Mouse (Mus musculus) embryonic facial prominence, embryonic 14.5 days (tissue): Measurements from ENCODE around the gene Gm6217. TPM values are rescaled to one million over a fixed set of nuclear protein-coding genes. Genes with fewer than 3 reads are reported as not detected.
A peak's percentile ranks its signal among the peaks of the same experiment; 100 is the strongest.
"Not testable (repeated sequence)": the region's sequence is repeated elsewhere in the genome, so short reads cannot be mapped to it uniquely, and the experiment has no call there.

Source experiments
- ATAC-seq: fragments of 200-750 bp; cut with Nextera tagmentation; 2 replicates; pipeline ENCODE4 v1.8.0; 2017; ENCODE audit warnings: low read depth, moderate number of reproducible peaks, moderate TSS enrichment
- DNase-seq: peaks from one replicate; pipeline ENCODE4 v3.0.0-alpha.2; 2015; ENCODE audit warnings: low spot score
- H3K27ac ChIP-seq: fragments of 300-500 bp; sonication (generic); replicated peaks from 2 replicates; pipeline ENCODE4 v1.5.1; 2014; ENCODE audit warnings: low read depth, mild to moderate bottlenecking, low read length, moderate library complexity
- H3K27me3 ChIP-seq: fragments of 300-500 bp; sonication (generic); replicated peaks from 2 replicates; pipeline ENCODE4 v1.6.1; 2014; ENCODE audit warnings: low read length; ENCODE audit not compliant: control insufficient read depth, insufficient read depth
- H3K36me3 ChIP-seq: fragments of 300-500 bp; sonication (generic); 2 replicates; pipeline ENCODE4 v1.6.1; 2014; ENCODE audit warnings: low read length, mixed read lengths; ENCODE audit not compliant: control insufficient read depth, insufficient read depth
- H3K4me1 ChIP-seq: fragments of 300-500 bp; sonication (generic); 2 replicates; pipeline ENCODE4 v1.6.1; 2014; ENCODE audit warnings: antibody characterized with exemption, low read length; ENCODE audit not compliant: control insufficient read depth, insufficient read depth
- H3K4me2 ChIP-seq: fragments of 300-500 bp; sonication (generic); 2 replicates; pipeline ENCODE4 v1.6.1; 2014; ENCODE audit warnings: low read depth, mild to moderate bottlenecking, low read length, moderate library complexity, mixed read lengths
- H3K4me3 ChIP-seq: fragments of 300-500 bp; sonication (generic); 2 replicates; pipeline ENCODE4 v1.5.1; 2014; ENCODE audit warnings: low read depth, mild to moderate bottlenecking, low read length
- H3K9ac ChIP-seq: fragments of 300-500 bp; sonication (generic); 2 replicates; pipeline ENCODE4 v1.6.1; 2014; ENCODE audit warnings: low read depth, mild to moderate bottlenecking, low read length, moderate library complexity, mixed read lengths
- H3K9me3 ChIP-seq: fragments of 300-500 bp; sonication (generic); 2 replicates; pipeline ENCODE4 v1.6.1; 2016; ENCODE audit warnings: low read length; ENCODE audit not compliant: control insufficient read depth
- WGBS: fragments of 180-500 bp; shearing (Covaris S2); extraction: QIAGEN DNeasy Blood & Tissue Kit; methylation state at CpG from one replicate; pipeline ENCODE4 v1.1.7; 2014; 5-methylcytosine and 5-hydroxymethylcytosine counted together
- polyA plus RNA-seq: library from polyadenylated mRNA; unstranded; fragments of >200 nt; fragmentation: Nextera tagmentation; extraction: Ambion mirVana; gene quantifications from 2 replicates; pipeline ENCODE4 v1.2.1, GENCODE M21; 2014

The Gm6217 gene
- polyA plus RNA-seq, 1 experiment from 2014 or later: not detected

- H3K4me3 ChIP-seq, H3K9me3 ChIP-seq, H3K4me1 ChIP-seq, H3K27me3 ChIP-seq, ATAC-seq, H3K4me2 ChIP-seq, H3K36me3 ChIP-seq, H3K9ac ChIP-seq, DNase-seq, H3K27ac ChIP-seq: not testable (repeated sequence)
Measured at GRCm38 (mm10) chr1:82955913-82956312, 24.7 kb upstream of the Gm6217 start, which contains the start of gene Gm7544. TSS of gene Gm7544 (minus strand) at chr1:82956013.

DNA sequence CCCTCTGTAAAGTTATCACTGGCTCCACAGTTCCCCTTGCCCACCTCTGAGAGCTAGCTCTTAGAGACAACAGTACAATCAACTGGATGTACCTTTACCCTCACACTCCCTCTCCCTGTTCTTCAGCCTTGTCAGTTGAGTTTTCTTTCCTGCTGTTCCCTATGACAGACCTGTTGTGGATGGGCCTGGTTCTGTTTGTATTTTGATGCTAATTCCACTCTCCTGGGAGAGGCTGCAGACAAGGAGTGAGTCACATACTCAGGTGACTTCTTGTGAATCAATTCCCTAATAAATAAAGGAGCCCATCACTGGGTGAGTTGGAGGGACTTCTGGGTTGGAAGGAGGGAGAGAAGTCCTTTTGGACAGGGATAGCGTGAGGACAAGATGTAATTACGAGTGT lies 17.4 kb upstream of the Gm6217 start:
- Histone ChIP-seq H3K36me3 (no peaks in the 10 kb centered on the region), H3K27ac (no peak overlapping the region), H3K27me3 (no peaks in the 10 kb centered on the region), H3K9ac (no peak overlapping the region), H3K4me3 (no peak overlapping the region), H3K4me2 (no peak overlapping the region), H3K4me1 (no peaks in the 10 kb centered on the region), H3K9me3 (no peaks in the 10 kb centered on the region)
- ATAC-seq (no peak), DNase-seq (no peak)
- WGBS: 86% methylated on average over 2 of the region's 2 CpGs

DNA sequence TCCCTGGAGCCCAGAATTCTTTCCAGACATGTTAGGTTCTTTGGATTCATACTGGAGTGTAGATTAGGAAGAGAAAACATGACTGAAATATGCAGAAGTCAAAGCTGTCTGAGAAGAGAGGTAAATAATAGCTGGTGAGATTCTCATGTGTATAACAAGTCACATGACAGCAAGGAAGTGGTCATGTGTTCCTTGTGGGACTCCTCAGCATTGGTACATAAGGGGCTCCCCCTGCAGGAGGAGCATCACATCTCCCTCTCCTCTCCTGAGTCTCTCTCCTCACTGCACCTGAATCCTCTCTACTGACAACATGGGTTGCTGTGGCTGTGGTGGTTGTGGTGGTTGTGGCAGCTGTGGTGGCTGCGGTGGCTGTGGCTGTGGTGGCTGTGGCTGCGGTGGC lies 14.8 kb upstream of the Gm6217 start:
- H3K9ac ChIP-seq, H3K27ac ChIP-seq, H3K4me1 ChIP-seq, H3K9me3 ChIP-seq, DNase-seq, ATAC-seq, H3K4me3 ChIP-seq, H3K4me2 ChIP-seq, H3K36me3 ChIP-seq, H3K27me3 ChIP-seq: not testable (repeated sequence)
- WGBS: 100% methylated on average over 1 of the region's 2 CpGs

DNA sequence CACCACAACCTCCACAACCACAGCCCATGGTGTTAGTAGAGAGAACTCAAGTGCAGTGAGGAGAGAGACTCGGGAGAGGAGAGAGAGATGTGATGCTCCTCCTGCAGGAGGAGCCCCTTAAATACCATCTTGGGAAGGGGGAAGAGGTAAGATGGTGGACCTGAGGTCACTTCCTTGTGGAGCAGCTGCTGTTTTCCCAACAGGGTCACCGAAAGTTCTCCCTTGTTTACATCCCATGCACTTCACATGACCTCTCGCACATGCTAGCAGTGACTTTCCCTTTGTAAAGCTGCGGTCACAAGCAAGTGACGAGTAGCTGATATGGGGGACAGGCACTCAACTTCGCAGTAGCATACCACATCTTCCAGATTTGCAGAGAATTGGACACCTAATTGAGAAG lies 12.1 kb upstream of the Gm6217 start, which contains the start of gene A030003K21Rik:
TSS of gene A030003K21Rik (minus strand) at position 94 of the 400 bp plus-strand sequence.
- no CpG with 5 or more reads among the region's 6 CpGs for WGBS
- DNase-seq: not testable (repeated sequence)

GRCm38 (mm10) chr1:82942505-82942904 lies 11.3 kb upstream of the Gm6217 start:
- not testable (repeated sequence) for ATAC-seq, H3K9ac ChIP-seq, H3K9me3 ChIP-seq, H3K27ac ChIP-seq, H3K4me2 ChIP-seq, H3K4me3 ChIP-seq, H3K36me3 ChIP-seq, H3K27me3 ChIP-seq, DNase-seq, H3K4me1 ChIP-seq
- 83% methylated on average over 1 of the region's 2 CpGs for WGBS

More for the DNA sequence above, 12.1 kb upstream of the Gm6217 start, which contains the start of gene A030003K21Rik:
- H3K27me3 ChIP-seq, H3K4me3 ChIP-seq, H3K36me3 ChIP-seq, H3K9ac ChIP-seq, H3K27ac ChIP-seq, ATAC-seq, H3K4me1 ChIP-seq, H3K4me2 ChIP-seq, H3K9me3 ChIP-seq: not testable (repeated sequence)

DNA sequence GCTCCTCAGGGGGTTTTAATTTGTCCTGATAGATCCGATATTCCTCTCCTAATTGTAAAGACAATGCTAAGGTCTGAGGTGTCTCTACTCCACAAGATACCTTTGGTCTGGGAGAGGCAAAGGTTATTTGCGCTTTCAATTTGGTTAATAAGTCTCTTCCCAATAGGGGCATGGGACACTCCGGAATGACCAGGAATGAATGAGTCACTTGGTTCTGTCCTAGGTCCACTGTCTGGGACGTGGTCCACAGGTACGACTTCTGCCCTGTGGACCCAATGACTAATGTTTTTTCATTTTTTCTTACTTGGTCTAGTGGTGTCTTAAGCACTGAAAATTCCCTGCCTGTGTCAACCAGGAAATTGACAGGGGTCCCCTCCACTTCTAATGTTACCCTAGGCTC lies 7.5 kb upstream of the Gm6217 start:
- H3K9ac ChIP-seq: no peak overlapping the region
- DNase-seq (no peak), ATAC-seq (no peak)
- no peaks in the 10 kb centered on the region for H3K36me3 ChIP-seq
- 96% methylated on average over 5 of the region's 5 CpGs for WGBS
- no peaks in the 10 kb centered on the region for H3K27me3 ChIP-seq
- no peak overlapping the region for H3K4me3 ChIP-seq
- no peaks in the 10 kb centered on the region for H3K4me1 ChIP-seq
- no peak overlapping the region for H3K4me2 ChIP-seq
- no peak overlapping the region for H3K27ac ChIP-seq
- H3K9me3 ChIP-seq: 0 out of 2 replicates have a peak, but pooled peaks cover 6% of the 10 kb centered on the region

DNA sequence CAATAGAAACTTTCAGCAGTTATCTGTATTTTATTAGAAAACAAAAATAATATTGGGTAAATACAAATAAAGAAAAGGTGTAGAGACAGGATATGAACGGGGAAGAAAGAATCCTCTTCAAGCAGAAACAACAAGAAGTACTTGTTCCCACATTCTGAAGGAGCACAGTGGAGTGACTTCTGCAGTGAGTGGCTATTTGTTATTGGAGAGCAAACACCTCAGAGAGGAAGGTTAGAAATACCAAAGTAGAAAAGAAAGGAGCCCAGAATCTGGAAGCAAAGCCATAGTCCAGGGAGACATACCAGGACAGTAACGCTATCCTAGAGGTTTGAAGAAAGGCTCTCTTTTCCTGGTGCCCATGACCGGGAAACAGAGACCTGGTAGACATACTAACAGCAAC lies 641 bp downstream of the Gm6217 start:
- not testable (repeated sequence) for H3K9me3 ChIP-seq, H3K4me1 ChIP-seq, ATAC-seq, H3K27me3 ChIP-seq, H3K9ac ChIP-seq, H3K36me3 ChIP-seq, H3K27ac ChIP-seq, H3K4me3 ChIP-seq, H3K4me2 ChIP-seq, DNase-seq
- 75% methylated on average over 1 of the region's 3 CpGs for WGBS

DNA sequence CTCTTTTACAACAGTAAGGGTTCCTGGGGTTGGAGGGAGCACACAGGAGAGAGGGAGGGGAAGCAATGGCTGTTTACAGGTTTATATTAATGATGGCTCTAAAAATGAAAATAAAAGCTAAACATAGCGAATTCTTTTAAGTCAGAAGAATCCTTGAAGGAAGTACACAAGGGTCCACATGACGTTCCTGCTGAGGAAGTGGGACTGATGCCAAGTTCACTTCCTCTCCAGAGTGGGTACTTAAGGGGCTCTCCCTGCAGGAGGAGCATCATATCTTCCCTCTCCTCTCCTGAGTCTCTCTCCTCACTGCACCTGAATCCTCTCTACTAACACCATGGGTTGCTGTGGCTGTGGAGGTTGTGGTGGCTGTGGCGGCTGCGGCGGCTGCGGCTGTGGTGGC lies 6.5 kb downstream of the Gm6217 start, which contains the start of gene A030014E15Rik:
TSS of gene A030014E15Rik (plus strand) at position 268 of the 400 bp plus-strand sequence.
- ATAC-seq (no peak), DNase-seq (peak; percentile 8)
- Histone ChIP-seq H3K27me3 (no peaks in the 10 kb centered on the region), H3K4me3 (no peak within 1 kb of the TSS), H3K4me1 (no peaks in the 10 kb centered on the region), H3K9ac (no peak within 1 kb of the TSS), H3K9me3 (no peaks in the 10 kb centered on the region), H3K4me2 (no peak within 1 kb of the TSS), H3K36me3 (no peaks in the 10 kb centered on the region), H3K27ac (no peak within 1 kb of the TSS)
- 78% methylated on average over 6 of the region's 6 CpGs for WGBS

DNA sequence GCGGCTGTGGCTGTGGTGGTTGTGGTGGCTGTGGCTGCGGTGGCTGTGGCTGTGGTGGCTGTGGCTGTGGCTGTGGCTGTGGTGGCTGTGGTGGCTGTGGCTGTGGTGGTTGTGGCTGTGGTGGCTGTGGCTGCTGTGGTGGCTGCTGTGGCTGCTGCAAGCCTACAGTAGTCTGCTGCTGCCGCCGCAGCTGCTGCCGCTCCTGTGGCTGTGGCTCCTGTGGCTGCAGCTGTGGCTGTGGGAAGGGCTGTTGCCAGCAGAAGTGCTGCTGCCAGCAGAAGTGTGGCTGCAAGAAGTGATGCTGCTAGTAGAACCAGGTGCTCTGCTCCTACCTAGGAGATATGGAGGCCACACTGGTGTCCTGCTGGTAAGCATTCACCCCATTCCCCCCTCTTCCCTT lies 17.8 kb downstream of the Gm6217 start:
- H3K4me2 ChIP-seq, H3K27ac ChIP-seq, H3K9ac ChIP-seq, H3K36me3 ChIP-seq, H3K9me3 ChIP-seq, H3K4me3 ChIP-seq, H3K4me1 ChIP-seq, H3K27me3 ChIP-seq, ATAC-seq, DNase-seq: not testable (repeated sequence)
- 95% methylated on average over 3 of the region's 5 CpGs for WGBS
